Mouse (Mus musculus) midbrain, embryonic 10.5 days (tissue): ENCODE measurements around the gene Nudcd2. TPM values are rescaled to one million over a fixed set of nuclear protein-coding genes. Genes with fewer than 3 reads are reported as not detected.

Source experiments
- DNase-seq: peaks from one replicate; pipeline ENCODE4 v3.0.0-alpha.2; 2017; ENCODE audit warnings: low spot score
- H3K27ac ChIP-seq: fragments of 300-500 bp; sonication (generic); replicated peaks from 2 replicates; pipeline ENCODE4 v1.5.1; 2016; ENCODE audit warnings: mild to moderate bottlenecking
- H3K27me3 ChIP-seq: fragments of 300-500 bp; sonication (generic); 2 replicates; pipeline ENCODE4 v1.6.1; 2016; ENCODE audit warnings: low read depth, mild to moderate bottlenecking; ENCODE audit not compliant: poor library complexity, severe bottlenecking
- H3K36me3 ChIP-seq: fragments of 300-500 bp; sonication (generic); 2 replicates; pipeline ENCODE4 v1.6.1; 2016; ENCODE audit warnings: mild to moderate bottlenecking, moderate library complexity
- H3K4me1 ChIP-seq: fragments of 300-500 bp; sonication (generic); 2 replicates; pipeline ENCODE4 v1.6.1; 2016
- H3K4me3 ChIP-seq: fragments of 300-500 bp; sonication (generic); 2 replicates; pipeline ENCODE4 v1.5.1; 2016; ENCODE audit warnings: mild to moderate bottlenecking, moderate library complexity
- H3K9me3 ChIP-seq: fragments of 300-500 bp; sonication (generic); replicated peaks from 2 replicates; pipeline ENCODE4 v1.6.1; 2016; ENCODE audit warnings: mild to moderate bottlenecking
- WGBS: fragments of 180-500 bp; shearing (Covaris S2); methylation state at CpG from one replicate; pipeline ENCODE4 v1.1.7; 2016; 5-methylcytosine and 5-hydroxymethylcytosine counted together
- polyA plus RNA-seq: library from polyadenylated mRNA; unstranded; fragments of >200 nt; fragmentation: Nextera tagmentation; extraction: Ambion mirVana; gene quantifications from 2 replicates; pipeline ENCODE4 v1.2.1, GENCODE M21; 2016

Nudcd2 gene
- polyA plus RNA-seq, 1 experiment from 2014 or later = 216 TPM

GRCm38 (mm10) chr11:40764690-40765089 lies 31.2 kb downstream of the Nudcd2 start:
- H3K36me3 ChIP-seq = no peaks in the 10 kb centered on the region
- no peaks in the 10 kb centered on the region for H3K27me3 ChIP-seq
- no peak for DNase-seq
- no peaks in the 10 kb centered on the region for H3K9me3 ChIP-seq
- WGBS = 85% methylated on average over 4 of the region's 4 CpGs
- no peak overlapping the region for H3K27ac ChIP-seq
- H3K4me1 ChIP-seq = no peaks in the 10 kb centered on the region
- H3K4me3 ChIP-seq = no peak overlapping the region

- H3K27me3 ChIP-seq = no peaks in the 10 kb centered on the region
- DNase-seq = peak; percentile 16
- H3K9me3 ChIP-seq = no peaks in the 10 kb centered on the region
- H3K27ac ChIP-seq = no peak overlapping the region
- WGBS = 57% methylated on average over 12 of the region's 12 CpGs
- no peaks in the 10 kb centered on the region for H3K4me1 ChIP-seq
- no peaks in the 10 kb centered on the region for H3K36me3 ChIP-seq
- no peak overlapping the region for H3K4me3 ChIP-seq
These were observed 42.1 kb downstream of the Nudcd2 start for GRCm38 (mm10) chr11:40775315-40776269.

- Histone ChIP-seq H3K4me1 (no peaks in the 10 kb centered on the region), H3K36me3 (no peaks in the 10 kb centered on the region), H3K4me3 (no peak overlapping the region), H3K27ac (no peak overlapping the region), H3K9me3 (no peaks in the 10 kb centered on the region), H3K27me3 (no peaks in the 10 kb centered on the region)
- no peak for DNase-seq
- WGBS = 80% methylated on average over 2 of the region's 2 CpGs
These were observed 48.4 kb downstream of the Nudcd2 start for GRCm38 (mm10) chr11:40781857-40782256.

GRCm38 (mm10) chr11:40783346-40783745 lies 49.9 kb downstream of the Nudcd2 start:
- WGBS = 94% methylated on average over 1 of the region's 1 CpGs
- H3K27ac ChIP-seq = no peak overlapping the region
- no peak overlapping the region for H3K4me3 ChIP-seq
- no peaks in the 10 kb centered on the region for H3K27me3 ChIP-seq
- no peaks in the 10 kb centered on the region for H3K9me3 ChIP-seq
- H3K36me3 ChIP-seq = no peaks in the 10 kb centered on the region
- no peaks in the 10 kb centered on the region for H3K4me1 ChIP-seq
- no peak for DNase-seq

- no peaks in the 10 kb centered on the region for H3K9me3 ChIP-seq
- no peak overlapping the region for H3K27ac ChIP-seq
- no peaks in the 10 kb centered on the region for H3K27me3 ChIP-seq
- H3K4me3 ChIP-seq = no peak overlapping the region
- 85% methylated on average over 8 of the region's 8 CpGs for WGBS
- H3K36me3 ChIP-seq = no peaks in the 10 kb centered on the region
- DNase-seq = no peak
- H3K4me1 ChIP-seq = no peaks in the 10 kb centered on the region
These were observed 50.9 kb downstream of the Nudcd2 start for GRCm38 (mm10) chr11:40784326-40784725.

- Histone ChIP-seq H3K9me3 (no peaks in the 10 kb centered on the region), H3K27me3 (no peaks in the 10 kb centered on the region), H3K36me3 (no peaks in the 10 kb centered on the region), H3K27ac (no peak overlapping the region), H3K4me3 (no peak overlapping the region), H3K4me1 (no peaks in the 10 kb centered on the region)
- no peak for DNase-seq
- WGBS = 82% methylated on average over 2 of the region's 2 CpGs
These were observed 53.4 kb downstream of the Nudcd2 start for GRCm38 (mm10) chr11:40786900-40787299.

Other genes with a start within 250 kb of the Nudcd2 start
- gene Mat2b, start 38.5 kb upstream of the Nudcd2 start, polyA plus RNA-seq = 100 and 103 TPM in 2 replicates
- 58.8 and 62.9 TPM in 2 replicates for gene Hmmr, start 245 bp upstream of the Nudcd2 start, polyA plus RNA-seq
- gene Ccng1, start 21.6 kb downstream of the Nudcd2 start, polyA plus RNA-seq = 38.5 and 40.0 TPM in 2 replicates